Mouse (Mus musculus): ENCODE measurements at regions not wholly inside any gene's neighbourhood (a gene's known extent, or its start where the extent isn't known, plus 50 kb on each side); places are given as distances from the start of the nearest gene placed in this dataset.

DNA sequence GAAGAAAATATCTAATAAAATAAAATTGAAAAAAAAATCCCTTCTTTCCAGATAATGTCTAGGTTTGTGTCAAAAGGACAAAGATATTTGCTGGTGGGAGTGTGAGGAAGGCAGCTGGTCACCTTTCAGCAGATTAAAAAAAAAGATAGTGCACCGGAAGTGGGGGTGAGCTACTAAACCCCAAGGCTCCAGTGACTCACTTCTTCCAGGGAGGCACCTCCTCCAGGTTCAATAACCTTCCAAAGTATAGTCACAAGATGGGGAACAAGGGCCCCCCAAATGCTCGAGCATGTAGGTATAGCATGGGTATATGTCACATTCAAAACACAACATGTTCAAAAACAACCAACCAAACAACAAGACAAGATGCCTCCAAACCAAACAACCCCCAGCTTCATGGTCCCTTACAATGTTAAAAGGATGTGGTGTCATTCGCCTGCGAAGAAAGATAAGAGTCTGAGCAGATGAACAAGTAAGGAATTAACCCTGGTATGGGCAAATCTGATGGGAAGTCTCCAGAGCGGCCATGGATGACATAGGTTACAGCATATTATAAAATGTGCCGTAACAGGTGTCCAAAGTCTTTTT lies 84.6 kb downstream of the Kcnrg start:
- CTCF ChIA-PET = interaction anchor here (0.8 kb wide), 1 partner anchor 43 kb away, joined by 4 read pairs; no protein-coding TSS in a partner anchor

DNA sequence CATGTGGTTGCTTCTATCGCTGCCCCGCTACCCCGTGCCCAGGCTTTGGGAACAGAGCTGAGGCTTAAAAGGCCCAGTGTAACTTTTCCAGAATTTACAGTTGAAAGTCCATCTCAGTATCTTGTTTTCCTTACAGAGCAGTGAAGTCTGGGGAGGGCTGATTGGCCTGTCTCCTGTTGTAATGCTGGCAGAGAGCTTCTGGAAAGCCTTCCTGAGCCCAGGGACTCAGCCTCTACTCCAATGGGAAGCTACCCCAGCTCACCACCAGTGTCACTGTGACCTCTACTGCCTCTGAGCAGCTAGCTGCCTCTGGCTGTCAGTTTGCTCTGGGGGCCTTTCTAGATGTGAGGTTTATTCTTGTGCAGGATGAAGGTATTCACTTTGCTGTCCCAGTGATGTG lies 87.5 kb downstream of the Kcnrg start:
- CTCF ChIA-PET = interaction anchor here (1.0 kb wide), 1 partner anchor 10 kb away, joined by 4 read pairs; no protein-coding TSS in a partner anchor

DNA sequence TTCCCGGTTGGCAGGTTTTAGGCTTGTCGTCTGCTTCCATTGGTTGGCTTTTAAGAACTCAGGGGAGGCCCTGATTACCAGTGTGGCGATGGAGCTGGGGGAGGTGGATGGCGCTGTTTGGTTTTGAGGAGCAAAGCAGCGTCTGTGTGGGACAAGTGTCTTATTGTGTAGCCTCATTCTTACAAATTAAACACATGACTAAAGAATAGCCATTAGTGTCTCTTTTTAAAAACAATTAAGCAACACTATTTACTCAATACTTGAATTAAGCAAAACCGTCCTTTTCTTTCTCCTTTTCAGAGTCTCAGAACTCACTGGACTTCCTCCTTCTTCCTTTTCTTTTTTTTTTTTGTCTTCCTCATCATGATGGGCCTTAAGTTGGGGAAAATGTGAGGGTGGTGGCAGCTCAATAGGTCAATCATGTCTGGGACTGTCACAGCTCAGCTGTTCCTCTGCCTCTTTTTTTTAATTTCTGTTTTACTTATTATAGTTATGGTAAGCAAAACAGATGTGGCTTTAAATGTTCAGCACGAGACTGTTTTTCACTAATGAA lies 89.1 kb downstream of the Kcnrg start:
- CTCF ChIA-PET = no interaction called here

DNA sequence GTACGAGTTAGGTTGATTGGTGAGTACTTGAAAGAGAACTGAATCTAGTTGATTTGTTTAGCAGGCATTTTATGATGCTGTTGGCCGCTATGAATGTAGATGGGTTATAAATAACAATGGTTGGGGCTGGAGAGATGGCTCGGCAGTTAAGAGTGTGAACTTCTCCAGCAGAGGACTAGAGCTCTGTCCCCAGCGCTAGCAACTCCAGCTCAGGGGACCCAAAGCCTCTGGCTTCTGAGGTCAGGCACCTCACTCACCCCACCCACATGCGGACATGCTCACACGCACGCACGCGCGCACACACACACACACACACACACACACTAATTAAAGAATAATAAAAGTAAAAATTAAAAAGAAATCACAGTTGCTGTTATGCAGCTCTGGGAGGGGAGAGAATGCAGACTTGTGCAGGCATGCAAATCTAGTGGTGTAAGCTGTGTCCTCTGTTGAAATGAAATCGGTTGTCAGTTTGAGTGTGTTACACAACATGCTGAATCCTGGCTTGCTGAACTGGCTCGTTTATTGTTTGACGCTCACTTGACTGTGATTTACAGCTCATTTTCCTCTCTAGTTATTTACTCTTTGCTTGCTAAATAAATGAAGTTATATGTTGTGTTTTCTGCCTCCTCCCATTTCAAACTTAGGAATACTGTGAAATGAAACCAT lies 89.8 kb downstream of the Kcnrg start:
- CTCF ChIA-PET = interaction anchor here (0.6 kb wide), 2 partner anchors 9 to 34 kb away, joined by 3 to 5 read pairs; no protein-coding TSS in a partner anchor

DNA sequence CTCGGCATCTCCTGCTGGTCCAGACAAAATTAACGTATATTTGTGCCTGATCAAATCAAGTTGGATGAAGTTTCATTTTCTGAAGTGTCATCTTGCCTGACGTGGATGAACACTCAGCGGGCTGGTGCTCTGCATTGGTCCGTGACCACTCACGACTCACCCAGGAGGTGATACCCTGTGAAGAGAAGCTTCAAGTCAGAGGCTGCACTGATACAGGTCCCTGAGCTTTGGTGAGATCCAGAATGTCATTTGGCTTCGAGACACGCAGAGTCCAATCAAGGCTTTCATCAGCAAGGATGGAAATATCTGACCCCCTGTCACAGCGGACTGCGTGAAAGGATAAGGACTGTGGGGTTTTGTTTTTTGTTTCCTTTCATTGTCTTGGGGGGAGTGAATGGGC lies 90.4 kb downstream of the Kcnrg start:
- CTCF ChIA-PET = interaction anchor here (0.6 kb wide), 1 partner anchor 10 kb away, joined by 3 read pairs; no protein-coding TSS in a partner anchor

DNA sequence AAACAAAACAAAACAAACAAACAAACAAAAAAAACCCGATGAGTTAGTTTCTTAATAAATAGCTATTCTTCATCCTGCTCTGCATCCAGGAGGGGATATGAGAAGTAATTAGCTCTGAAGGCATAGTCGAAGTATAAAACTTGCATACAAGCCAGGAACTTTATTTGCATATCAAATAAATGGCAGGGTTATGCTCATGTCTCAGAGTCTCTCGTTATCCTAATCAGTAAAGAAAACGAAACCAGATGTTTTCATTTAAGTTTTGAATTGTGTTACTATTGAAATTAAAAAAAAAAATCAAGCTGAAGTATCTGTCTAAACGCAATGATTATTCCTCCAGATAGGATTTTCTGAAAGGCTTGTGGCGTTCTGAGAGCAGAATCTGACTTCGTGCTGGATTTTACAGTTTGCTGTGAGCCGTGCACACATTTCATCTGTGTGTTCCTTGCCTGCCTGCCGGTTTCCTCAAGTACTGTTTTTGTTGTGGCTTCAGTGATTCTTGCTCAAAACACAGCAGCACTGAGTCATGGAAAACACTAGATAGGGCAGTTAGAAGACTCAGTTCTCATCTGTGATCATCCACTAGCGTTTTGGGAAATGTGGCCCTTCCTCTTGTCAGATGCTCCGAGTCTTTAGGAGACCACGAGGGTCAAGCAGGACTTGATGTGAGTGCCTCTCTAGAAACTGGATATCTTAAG lies 91.2 kb downstream of the Kcnrg start:
- CTCF ChIA-PET = no interaction called here

DNA sequence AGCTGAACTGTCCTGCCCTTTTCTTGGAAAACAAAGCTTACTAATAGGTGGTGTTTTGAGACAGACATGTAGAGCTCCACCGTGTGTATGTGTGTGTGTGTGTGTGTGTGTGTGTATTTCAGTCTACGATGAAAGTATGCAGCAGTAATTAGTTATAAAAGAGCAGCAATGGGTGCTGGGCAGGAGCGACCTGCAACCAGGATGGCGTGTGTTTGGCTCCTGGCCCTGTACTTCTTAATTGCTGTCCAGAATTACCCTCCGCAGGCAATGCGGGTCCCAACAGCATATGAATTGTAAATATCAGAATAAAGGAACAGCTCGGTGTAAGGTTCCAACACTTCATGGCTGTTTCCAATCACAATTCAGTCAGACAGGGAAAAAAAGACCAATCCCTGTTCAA lies 92.4 kb downstream of the Kcnrg start:
- CTCF ChIA-PET = no interaction called here

DNA sequence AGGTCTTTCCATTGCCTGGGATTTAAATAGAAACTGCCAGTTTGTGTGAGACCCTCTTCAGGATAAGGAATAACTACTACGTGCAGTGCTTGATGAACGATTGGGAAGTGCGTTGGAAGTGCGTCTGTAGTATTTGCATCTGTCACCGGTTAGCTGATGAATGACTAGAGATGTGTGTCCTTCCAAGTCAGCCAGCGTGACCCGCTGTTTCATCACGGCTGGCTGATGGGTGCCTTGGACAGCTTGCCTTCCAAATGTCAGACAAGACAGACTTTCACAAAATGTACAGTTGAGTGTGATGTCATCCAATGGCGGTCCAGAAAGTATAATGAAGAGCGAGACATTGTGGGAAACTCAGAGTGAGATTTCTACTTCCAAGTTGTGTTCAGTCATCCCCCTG lies 93.9 kb downstream of the Kcnrg start:
- CTCF ChIA-PET = interaction anchor here (0.7 kb wide), 1 partner anchor 142 kb away, joined by 3 read pairs; no protein-coding TSS in a partner anchor

DNA sequence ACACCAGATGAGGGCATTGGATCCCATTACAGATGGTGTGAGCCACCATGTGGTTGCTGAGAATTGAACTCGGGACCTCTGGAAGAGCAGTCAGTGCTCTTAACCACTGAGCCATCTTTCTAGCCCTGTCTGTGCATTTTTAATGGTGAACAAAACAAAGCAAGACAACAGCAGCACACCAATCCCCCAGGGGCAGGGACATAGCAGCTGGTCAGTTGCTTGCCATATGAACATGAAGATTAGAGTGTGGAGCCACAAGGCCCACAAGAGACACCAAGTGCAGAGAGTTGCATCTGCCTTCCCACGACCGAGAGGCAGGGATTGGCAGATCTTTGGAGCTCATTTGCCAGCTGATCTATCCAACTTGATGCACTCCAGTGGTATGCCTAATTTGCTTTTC lies 96.7 kb downstream of the Kcnrg start:
- CTCF ChIA-PET = interaction anchor here (0.6 kb wide), 1 partner anchor 16 kb away, joined by 3 read pairs; no protein-coding TSS in a partner anchor

DNA sequence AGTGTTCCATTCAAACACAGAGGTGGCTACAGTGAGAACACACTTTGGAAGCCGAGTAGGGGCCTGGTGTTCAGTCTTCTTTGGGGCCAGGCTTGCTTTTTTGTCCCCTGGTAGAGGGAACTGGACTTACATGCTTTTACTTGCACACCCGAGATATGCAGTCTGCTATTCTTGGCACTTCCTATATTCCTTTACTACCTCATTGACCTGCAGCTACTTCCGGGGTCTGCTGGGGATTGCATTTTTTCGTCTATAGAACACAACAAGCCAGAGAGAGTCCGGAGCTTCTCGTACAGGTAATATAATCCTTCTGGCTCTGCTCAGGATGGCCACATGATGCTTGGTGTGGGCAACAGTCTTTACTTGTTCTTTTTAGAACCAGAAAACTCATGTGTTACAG lies 99.7 kb downstream of the Kcnrg start:
- CTCF ChIA-PET = interaction anchor here (0.6 kb wide), 1 partner anchor 14 kb away, joined by 3 read pairs; no protein-coding TSS in a partner anchor

DNA sequence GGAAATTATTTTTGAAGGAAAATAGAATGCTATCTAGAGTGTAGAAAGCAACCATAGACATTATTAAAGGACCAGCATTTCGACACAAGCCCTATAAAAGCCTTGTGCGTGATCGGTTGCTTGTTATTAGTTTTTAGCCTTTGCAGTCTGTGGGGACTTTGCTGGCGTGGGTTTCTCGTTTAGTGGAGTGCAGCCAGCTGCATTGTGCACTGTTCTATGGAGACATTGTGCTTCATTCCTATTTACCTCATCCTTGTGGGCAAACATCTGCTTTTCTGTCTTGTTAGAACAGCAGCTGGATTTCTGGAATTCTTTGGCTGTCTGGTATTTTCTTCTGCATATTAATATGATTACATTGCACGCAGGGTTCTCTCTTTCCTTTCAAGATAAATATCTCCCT lies 101.1 kb downstream of the Kcnrg start:
- CTCF ChIA-PET = no interaction called here

DNA sequence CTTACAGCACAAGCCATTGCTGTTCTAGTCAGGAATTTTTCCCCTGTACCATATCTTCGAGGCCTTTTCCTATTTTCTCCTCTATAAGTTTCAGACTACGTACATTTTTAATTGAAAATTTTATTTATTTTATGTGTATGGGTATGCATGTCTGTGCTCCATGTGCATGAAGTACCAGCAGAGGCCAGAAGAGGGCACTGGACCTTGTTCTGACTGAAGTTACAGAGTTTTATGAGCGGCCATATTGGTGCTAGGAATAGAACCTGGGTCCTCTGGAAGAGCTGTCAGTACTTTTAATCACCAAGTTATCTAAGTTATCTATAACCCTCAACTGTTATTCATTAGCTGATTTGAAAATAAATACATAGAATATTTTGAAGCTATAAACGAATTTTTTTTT lies 108.5 kb downstream of the Kcnrg start:
- CTCF ChIA-PET = interaction anchor here (1.6 kb wide), 1 partner anchor 90 kb away, joined by 5 read pairs; no protein-coding TSS in a partner anchor

DNA sequence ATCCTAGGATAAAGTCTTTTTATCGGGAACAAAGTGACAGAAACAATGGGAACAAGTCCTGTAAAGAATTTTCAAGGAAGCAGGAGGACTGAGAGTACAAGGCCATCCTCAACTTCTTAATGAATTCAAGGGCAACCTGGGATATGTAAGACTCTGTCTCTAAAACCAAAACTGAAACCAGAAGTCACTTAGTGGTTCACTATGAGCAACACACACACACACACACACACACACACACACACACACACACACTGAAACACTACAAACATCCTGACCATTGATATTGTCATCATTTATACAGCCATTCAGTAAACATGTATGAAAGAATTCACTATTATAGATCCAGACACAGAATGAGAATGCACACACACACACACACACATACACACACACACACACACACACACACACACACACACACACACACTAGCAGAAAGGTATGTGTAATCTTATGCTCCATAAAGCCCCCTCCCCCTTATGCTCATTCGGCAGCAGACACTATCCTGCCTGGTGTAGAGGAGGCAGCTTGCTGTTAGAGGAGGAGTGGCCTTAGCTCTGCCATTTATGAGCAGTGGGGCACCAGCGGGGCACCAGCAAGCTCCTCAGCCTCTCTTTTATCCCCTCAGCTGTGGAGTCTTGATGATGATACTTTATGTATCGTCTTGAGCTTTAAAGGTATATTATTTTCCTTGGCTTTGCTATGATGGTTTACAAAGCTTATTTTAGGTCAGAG lies 111.3 kb downstream of the Kcnrg start:
- CTCF ChIA-PET = interaction anchor here (0.6 to 0.7 kb wide), 2 partner anchors 38 to 755 kb away, joined by 3 to 5 read pairs; no protein-coding TSS in a partner anchor

DNA sequence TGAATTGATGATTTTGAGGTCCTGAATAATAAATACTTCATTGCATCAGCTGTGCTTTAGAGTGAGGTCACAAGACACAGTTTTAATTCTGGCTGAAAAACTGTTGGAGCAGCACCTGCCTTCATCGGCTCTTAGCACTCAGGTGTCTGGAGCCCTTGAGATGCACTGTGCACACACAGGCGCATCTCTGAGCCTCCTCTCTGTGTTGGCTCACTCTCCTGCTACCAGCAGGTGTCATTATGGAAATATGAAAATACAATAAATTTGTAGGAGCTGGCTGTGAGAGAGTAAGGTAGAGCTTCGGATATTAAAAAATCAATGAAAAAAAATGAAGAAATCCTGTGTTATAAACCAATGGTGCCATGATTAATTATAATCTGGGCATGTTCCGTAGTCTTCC lies 114.0 kb downstream of the Kcnrg start:
- CTCF ChIA-PET = interaction anchor here (0.7 kb wide), 1 partner anchor 96 kb away, joined by 3 read pairs; no protein-coding TSS in a partner anchor

DNA sequence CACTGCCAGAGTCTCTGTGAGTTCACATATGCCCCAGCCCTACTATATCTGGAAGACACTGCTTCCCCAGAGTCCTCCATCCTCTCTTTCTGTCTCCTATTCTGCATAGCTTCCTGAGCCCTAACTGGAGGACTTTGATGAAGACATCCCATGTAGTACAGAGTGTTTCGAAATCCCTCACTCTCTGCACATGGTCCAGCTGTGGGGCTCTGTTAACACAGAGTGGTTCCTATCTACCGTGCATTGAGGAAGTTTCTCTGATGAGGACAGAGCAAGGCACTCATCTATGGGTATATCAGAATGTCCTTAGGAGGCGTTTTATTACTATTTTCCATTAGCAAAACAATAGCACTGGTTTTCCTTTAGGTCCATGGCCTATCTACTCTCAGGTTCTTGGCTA lies 117.7 kb downstream of the Kcnrg start:
- CTCF ChIA-PET = no interaction called here

DNA sequence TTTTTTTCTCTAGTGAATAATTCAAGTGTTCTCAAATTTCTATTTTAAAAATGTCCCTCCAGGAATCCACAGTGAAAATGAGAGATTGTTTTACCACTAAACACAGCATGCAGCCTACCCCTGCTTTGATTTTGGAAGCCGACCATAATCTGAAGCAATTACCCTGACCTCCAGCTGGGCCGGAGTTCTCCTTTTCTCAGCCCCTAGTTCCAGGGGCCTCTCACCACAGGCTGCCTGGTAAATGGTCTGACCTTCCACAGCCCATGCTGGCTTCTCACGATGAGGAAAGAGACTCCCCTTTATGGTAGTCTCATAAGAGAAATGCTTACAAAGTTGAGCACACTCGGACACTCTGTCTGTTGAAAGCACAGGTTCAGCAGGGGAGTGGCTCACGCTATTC lies 121.3 kb downstream of the Kcnrg start:
- CTCF ChIA-PET = no interaction called here

DNA sequence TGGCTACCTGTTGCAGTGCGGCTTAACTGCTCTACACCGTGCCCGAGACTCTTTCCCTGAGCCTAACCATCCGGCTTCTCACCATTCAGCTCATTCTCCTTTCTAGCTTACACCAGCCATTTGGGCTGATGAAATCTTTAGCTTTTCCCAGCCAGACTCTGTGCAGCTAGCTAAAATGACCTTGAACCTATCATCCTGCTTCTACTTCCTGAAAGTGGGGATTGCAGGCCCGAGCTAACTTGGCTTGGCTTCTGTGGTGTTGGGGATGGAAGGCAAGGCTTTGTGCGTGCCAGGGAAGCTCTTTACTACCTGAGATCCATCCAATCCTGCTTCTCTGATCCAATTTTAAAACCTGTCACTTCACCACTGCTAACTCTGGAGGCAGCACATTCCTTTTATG lies 128.3 kb downstream of the Kcnrg start:
- CTCF ChIA-PET = interaction anchor here (0.7 kb wide), 1 partner anchor 54 kb away, joined by 6 read pairs; no protein-coding TSS in a partner anchor

DNA sequence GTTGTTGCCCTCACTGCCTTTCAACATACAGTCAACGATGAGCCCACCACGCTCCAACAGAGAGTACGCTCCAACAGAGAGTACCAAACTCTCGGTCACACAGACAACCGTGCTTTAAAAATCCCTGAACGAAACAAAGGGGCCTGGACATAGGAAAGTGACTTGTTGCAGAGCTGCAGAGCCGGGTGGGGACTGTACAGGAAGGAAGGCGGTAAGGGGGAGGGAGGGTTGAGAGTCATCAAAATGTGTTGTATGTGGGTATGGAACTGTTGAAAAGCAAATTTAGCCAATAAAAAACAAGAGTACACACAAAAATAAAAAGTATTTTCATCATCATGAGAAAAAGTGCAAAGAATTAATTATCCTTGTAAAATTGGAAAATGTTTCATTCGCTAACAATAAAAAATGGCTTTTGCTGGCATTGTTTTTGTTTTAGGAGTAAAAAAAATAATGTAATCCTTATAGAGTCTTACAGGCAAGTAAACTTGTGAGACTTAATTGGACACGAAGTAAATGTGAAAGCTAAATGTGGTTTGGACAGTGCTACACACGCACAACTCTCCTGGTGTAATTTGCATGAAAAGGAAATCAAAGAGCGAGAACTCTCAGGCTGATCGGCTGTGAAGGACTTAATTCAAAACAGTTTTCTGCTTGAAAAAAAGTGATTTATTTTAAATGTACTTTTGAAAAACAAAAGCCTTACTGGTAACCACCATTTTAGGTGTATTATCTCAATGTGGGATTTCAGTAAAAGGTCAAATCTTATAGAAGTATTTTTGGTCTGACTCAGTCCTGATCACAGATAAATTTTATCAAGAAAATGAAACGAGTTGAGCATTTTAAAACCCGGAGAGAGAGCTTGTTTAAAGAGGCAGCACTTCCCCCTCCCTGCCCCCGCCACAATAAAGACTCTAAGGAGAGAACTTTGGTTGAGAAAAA lies 129.4 kb downstream of the Kcnrg start:
- CTCF ChIA-PET = interaction anchor here (0.7 to 0.8 kb wide), 2 partner anchors 9 to 1003 kb away, joined by 3 to 7 read pairs; no protein-coding TSS in a partner anchor

DNA sequence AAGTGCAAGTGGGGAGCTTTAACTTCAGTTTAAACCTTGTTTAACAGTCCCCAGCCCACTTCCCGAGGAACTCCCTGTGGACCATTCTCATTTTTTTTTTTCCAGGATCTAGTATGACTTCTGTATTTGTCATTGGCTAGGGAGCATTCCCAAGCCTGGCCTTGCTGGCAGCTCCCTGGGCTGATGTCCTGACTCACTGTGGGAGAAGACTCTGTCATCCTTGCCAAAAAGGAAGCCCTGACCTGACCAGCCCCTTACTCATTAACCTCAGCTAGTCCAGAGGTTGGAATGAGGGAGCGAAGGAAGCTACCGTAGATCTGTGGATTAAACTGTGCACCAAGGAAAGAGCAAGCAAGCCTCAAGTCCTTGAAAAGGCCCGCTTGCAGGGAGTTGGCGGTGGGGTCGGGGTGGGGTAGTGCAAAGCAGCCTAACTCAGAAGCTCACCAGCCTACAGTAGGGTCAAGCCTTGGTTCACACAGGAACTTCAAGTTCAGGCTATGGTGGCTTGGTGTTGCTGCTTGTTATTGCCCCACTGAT lies 130.3 kb downstream of the Kcnrg start:
- CTCF ChIA-PET = interaction anchor here (0.6 to 0.8 kb wide), 3 partner anchors 10 to 1004 kb away, joined by 3 to 7 read pairs (median 3); no protein-coding TSS in a partner anchor

DNA sequence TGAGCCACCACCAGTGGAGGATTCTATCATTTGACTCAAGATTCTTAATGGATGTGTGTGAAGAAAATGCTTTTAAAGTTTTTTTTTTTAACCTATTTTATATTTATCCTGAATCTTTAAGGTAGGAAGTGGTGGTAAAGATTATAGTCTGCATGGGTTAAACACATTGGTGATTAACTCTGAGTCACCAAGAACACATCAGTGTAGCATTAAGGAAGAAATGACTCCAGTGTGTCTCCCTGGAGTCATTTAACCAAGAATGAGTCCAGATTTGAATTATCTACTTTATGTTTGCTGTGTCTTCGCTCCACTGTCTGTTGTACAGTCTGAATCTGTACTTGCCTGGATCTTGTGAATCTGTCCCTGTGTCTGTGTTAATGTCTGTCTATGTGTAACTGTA lies 132.2 kb downstream of the Kcnrg start:
- CTCF ChIA-PET = no interaction called here
